Mouse (Mus musculus) spleen, adult 12 weeks (tissue): ENCODE data around the gene Gm8220.
"Not testable (repeated sequence)": the region's sequence is repeated elsewhere in the genome, so short reads cannot be mapped to it uniquely, and the experiment has no call there.

Experiments used
- DNase-seq: peaks from one replicate; pipeline ENCODE4 v3.0.0; 2022; ENCODE audit warnings: low spot score

Gm8220 gene

GRCm38 (mm10) chr14:44285280-44285679 is at the start of gene Gm8220:
TSS of gene Gm8220 (plus strand) at chr14:44285580.
- not testable (repeated sequence) for DNase-seq

- no peak for DNase-seq
Observed at GRCm38 (mm10) chr14:44248039-44248438, 37.3 kb upstream of the Gm8220 start.

- DNase-seq = not testable (repeated sequence)
Observed at GRCm38 (mm10) chr14:44312049-44312448, 26.7 kb downstream of the Gm8220 start.

GRCm38 (mm10) chr14:44338484-44338883 is 53.1 kb downstream of the Gm8220 start, which contains the start of gene Gm5930:
TSS of gene Gm5930 (minus strand) at chr14:44338584.
- DNase-seq = not testable (repeated sequence)
